Mouse (Mus musculus) C2C12 (cell line): ENCODE results near the gene Tmem26. TPM values are rescaled to one million over a fixed set of nuclear protein-coding genes. Genes with fewer than 3 reads are reported as not detected.

Source experiments
- H3K27me3 ChIP-seq: one replicate; pipeline ENCODE4 v1.6.1; 2011; ENCODE audit not compliant: control insufficient read depth, insufficient read depth, insufficient read length
- H3K36me3 ChIP-seq: one replicate; pipeline ENCODE4 v1.6.1; 2011; ENCODE audit not compliant: control insufficient read depth, insufficient read depth
- H3K4me3 ChIP-seq: one replicate; pipeline ENCODE4 v1.5.1; 2011; ENCODE audit warnings: mild to moderate bottlenecking, control low read depth; ENCODE audit not compliant: poor library complexity, insufficient read depth, severe bottlenecking
- H3K79me2 ChIP-seq: one replicate; pipeline ENCODE4 v1.6.1; 2011; ENCODE audit not compliant: control insufficient read depth, insufficient read depth
- H3K79me3 ChIP-seq: one replicate; pipeline ENCODE4 v1.6.1; 2011; ENCODE audit warnings: low read depth, control low read depth
- H3ac ChIP-seq: one replicate; pipeline ENCODE3; 2011; ENCODE audit warnings: low read depth; ENCODE audit not compliant: control insufficient read depth, insufficient read length
- CEBPB ChIP-seq: IDR thresholded peaks from one replicate; pipeline ENCODE4 v1.6.1; 2011; ENCODE audit warnings: low read depth, mild to moderate bottlenecking, control low read depth, moderate library complexity
- CTCF ChIP-seq: IDR thresholded peaks from one replicate; pipeline ENCODE4 v1.5.1; 2011; ENCODE audit not compliant: control insufficient read depth, insufficient read depth, insufficient read length
- FOSL1 ChIP-seq: IDR thresholded peaks from one replicate; pipeline ENCODE4 v1.8.0; 2011; ENCODE audit warnings: mild to moderate bottlenecking, low read length; ENCODE audit not compliant: poor library complexity, insufficient read depth, severe bottlenecking
- MAX ChIP-seq: IDR thresholded peaks from one replicate; pipeline ENCODE4 v1.6.1; 2011; ENCODE audit warnings: mild to moderate bottlenecking, control low read depth
- MYOD1 ChIP-seq: IDR thresholded peaks from one replicate; pipeline ENCODE4 v1.6.1; 2011; ENCODE audit warnings: low read depth; ENCODE audit not compliant: control insufficient read depth, insufficient read length
- MYOG ChIP-seq: IDR thresholded peaks from one replicate; pipeline ENCODE4 v1.6.1; 2011; ENCODE audit not compliant: control insufficient read depth, insufficient read length; ENCODE audit errors: extremely low read depth
- USF1 ChIP-seq: IDR thresholded peaks from one replicate; pipeline ENCODE4 v1.6.1; 2011; ENCODE audit warnings: low read depth, mild to moderate bottlenecking, control low read depth, moderate library complexity
- polyA plus RNA-seq: library from polyadenylated mRNA; unstranded; fragments of >200 nt; fragmentation: generic; extraction: Trizol; gene quantifications from one replicate; pipeline ENCODE4 v1.2.1, GENCODE M21; 2012; ENCODE audit warnings: missing spikeins

Gene Tmem26
- polyA plus RNA-seq, 1 experiment: not detected

GRCm38 (mm10) chr10:68817281-68817680 lies 93.8 kb downstream of the Tmem26 start:
- no peaks in the 10 kb centered on the region for H3K79me3 ChIP-seq
- no peak overlapping the region for H3ac ChIP-seq
- H3K79me2 ChIP-seq: no peaks in the 10 kb centered on the region
- H3K4me3 ChIP-seq: no peak overlapping the region
- no peaks in the 10 kb centered on the region for H3K27me3 ChIP-seq
- H3K36me3 ChIP-seq: no peaks in the 10 kb centered on the region
- no peak for TF ChIP-seq MYOG
- no peak for TF ChIP-seq MYOD1
- no peak for TF ChIP-seq USF1
- no peak for TF ChIP-seq CEBPB
- no peak for TF ChIP-seq FOSL1
- no peak for TF ChIP-seq CTCF
- TF ChIP-seq MAX: no peak

GRCm38 (mm10) chr10:68818065-68818759 lies 94.8 kb downstream of the Tmem26 start:
- TF ChIP-seq USF1 (no peak), CTCF (no peak), MAX (no peak), MYOD1 (no peak), MYOG (no peak), CEBPB (no peak), FOSL1 (no peak)
- H3K27me3 ChIP-seq: no peaks in the 10 kb centered on the region

GRCm38 (mm10) chr10:68824519-68824918 lies 101.1 kb downstream of the Tmem26 start:
- no peaks in the 10 kb centered on the region for H3K36me3 ChIP-seq
- H3K27me3 ChIP-seq: no peaks in the 10 kb centered on the region
- H3K79me3 ChIP-seq: no peaks in the 10 kb centered on the region
- TF ChIP-seq MAX: no peak
- TF ChIP-seq MYOG: no peak
- TF ChIP-seq FOSL1: no peak
- TF ChIP-seq MYOD1: peak; percentile 90
- no peak for TF ChIP-seq CTCF
- no peak for TF ChIP-seq USF1
- TF ChIP-seq CEBPB: no peak
- H3ac ChIP-seq: no peak overlapping the region
- H3K4me3 ChIP-seq: no peak overlapping the region
- H3K79me2 ChIP-seq: no peaks in the 10 kb centered on the region

More at GRCm38 (mm10) chr10:68818065-68818759, 94.8 kb downstream of the Tmem26 start:
- no peaks in the 10 kb centered on the region for H3K79me3 ChIP-seq
- no peaks in the 10 kb centered on the region for H3K79me2 ChIP-seq
- H3K4me3 ChIP-seq: no peak overlapping the region
- no peak overlapping the region for H3ac ChIP-seq
- no peaks in the 10 kb centered on the region for H3K36me3 ChIP-seq

Other genes with a start within 250 kb of the Tmem26 start
- not detected for gene Cabcoco1, start 181.8 kb upstream of the Tmem26 start, polyA plus RNA-seq